Mouse (Mus musculus) forebrain, postnatal 0 days (tissue): ENCODE measurements around the gene Abhd2. TPM values are rescaled to one million over a fixed set of nuclear protein-coding genes. Genes with fewer than 3 reads are reported as not detected.
A peak's percentile ranks its signal among the peaks of the same experiment; 100 is the strongest.

Experiments used
- ATAC-seq: fragments of 200-750 bp; cut with Nextera tagmentation; 2 replicates; pipeline ENCODE4 v1.8.0; 2017; ENCODE audit warnings: mild to moderate bottlenecking, moderate library complexity
- DNase-seq: peaks from one replicate; pipeline ENCODE4 v3.0.0-alpha.2; 2015
- H3K27ac ChIP-seq: fragments of 300-500 bp; sonication (generic); 2 replicates; pipeline ENCODE4 v1.5.1; 2014; ENCODE audit warnings: low read depth, mild to moderate bottlenecking, antibody characterized with exemption, low read length, moderate library complexity, mixed read lengths
- H3K27me3 ChIP-seq: fragments of 300-500 bp; sonication (generic); 2 replicates; pipeline ENCODE4 v1.6.1; 2014; ENCODE audit warnings: mild to moderate bottlenecking, low read length, mixed read lengths; ENCODE audit not compliant: insufficient read depth
- H3K36me3 ChIP-seq: fragments of 300-500 bp; sonication (generic); 2 replicates; pipeline ENCODE4 v1.6.1; 2014; ENCODE audit warnings: mild to moderate bottlenecking, moderate library complexity; ENCODE audit not compliant: insufficient read depth
- H3K4me1 ChIP-seq: fragments of 300-500 bp; sonication (generic); 2 replicates; pipeline ENCODE4 v1.6.1; 2014; ENCODE audit warnings: antibody characterized with exemption; ENCODE audit not compliant: insufficient read depth
- H3K4me2 ChIP-seq: fragments of 300-500 bp; sonication (generic); 2 replicates; pipeline ENCODE4 v1.6.1; 2014; ENCODE audit warnings: low read depth, mild to moderate bottlenecking, moderate library complexity
- H3K4me3 ChIP-seq: fragments of 300-500 bp; sonication (generic); 2 replicates; pipeline ENCODE4 v1.5.1; 2014; ENCODE audit warnings: low read depth, low read length, mixed read lengths
- H3K9ac ChIP-seq: fragments of 300-500 bp; sonication (generic); 2 replicates; pipeline ENCODE4 v1.6.1; 2014; ENCODE audit warnings: mild to moderate bottlenecking
- H3K9me3 ChIP-seq: fragments of 300-500 bp; sonication (generic); 2 replicates; pipeline ENCODE4 v1.6.1; 2016; ENCODE audit warnings: low read length
- CTCF ChIP-seq: sonication (generic); IDR thresholded peaks from 2 replicates; pipeline ENCODE4 v1.5.1; 2016; ENCODE audit warnings: antibody characterized with exemption, control low read depth, low read depth
- WGBS: fragments of 180-500 bp; shearing (Covaris S2); extraction: QIAGEN DNeasy Blood & Tissue Kit; methylation state at CpG from one replicate; pipeline ENCODE4 v1.1.7; 2014; 5-methylcytosine and 5-hydroxymethylcytosine counted together
- polyA plus RNA-seq: library from polyadenylated mRNA; unstranded; fragments of >200 nt; fragmentation: Nextera tagmentation; extraction: Ambion mirVana; gene quantifications from 2 replicates; pipeline ENCODE4 v1.2.1, GENCODE M21; 2015
- total RNA-seq: library from RNA; depleted of rRNA; stranded (reverse); fragments of >200 nt; gene quantifications from 2 replicates; pipeline ENCODE4 v1.2.3, GENCODE M21; 2014

Gene Abhd2
- total and polyA plus RNA-seq, 2 experiments from 2014 or later, result 26.0 to 88.0 TPM

DNA sequence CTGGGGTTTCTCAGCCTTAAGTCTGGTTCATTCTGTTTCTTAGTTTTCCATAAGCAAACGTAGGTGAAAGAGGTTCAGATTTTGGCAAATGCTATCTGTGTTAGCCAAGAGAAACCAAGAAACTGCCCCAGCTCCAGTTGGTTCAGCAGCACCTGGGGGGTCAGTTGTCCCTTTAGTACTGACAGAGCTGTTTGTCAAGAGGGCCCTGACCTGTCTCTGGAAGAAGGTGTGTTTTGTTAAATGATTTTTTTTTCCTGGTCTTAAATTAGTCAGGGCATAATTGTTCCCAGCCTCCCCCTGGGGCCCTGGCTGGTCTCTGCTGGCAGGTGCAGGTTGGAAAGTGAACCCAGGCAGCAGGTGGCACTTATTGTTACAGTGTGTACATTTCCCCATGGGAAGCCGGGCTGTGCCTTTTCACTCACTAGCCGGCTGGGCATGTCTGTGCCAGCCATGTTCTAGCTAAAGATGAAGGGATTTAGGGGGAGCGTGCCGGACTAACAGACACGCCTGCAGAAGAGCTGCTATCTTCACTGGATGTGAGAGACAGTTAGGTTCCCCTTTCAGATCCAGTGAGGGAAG lies 30.3 kb downstream of the Abhd2 start:
- no peak overlapping the region for H3K27ac ChIP-seq
- no peak overlapping the region for H3K4me3 ChIP-seq
- no peak for DNase-seq
- 65% methylated on average over 6 of the region's 6 CpGs for WGBS
- H3K4me1 ChIP-seq, result 0 out of 2 replicates have a peak, but pooled peaks cover 4% of the 10 kb centered on the region
- no peak overlapping the region for H3K4me2 ChIP-seq
- no peaks in the 10 kb centered on the region for H3K27me3 ChIP-seq
- ATAC-seq, result no peak
- H3K9me3 ChIP-seq, result no peaks in the 10 kb centered on the region
- no peak overlapping the region for H3K9ac ChIP-seq
- peaks cover 8% of the 10 kb centered on the region for H3K36me3 ChIP-seq
- TF ChIP-seq CTCF, result no peak

GRCm38 (mm10) chr7:79308455-79309030 lies 35.5 kb downstream of the Abhd2 start:
- no peaks in the 10 kb centered on the region for H3K9me3 ChIP-seq
- TF ChIP-seq CTCF, result no peak
- no peak overlapping the region for H3K4me2 ChIP-seq
- DNase-seq (no peak), ATAC-seq (no peak)
- H3K27me3 ChIP-seq, result no peaks in the 10 kb centered on the region
- peaks cover 15% of the 10 kb centered on the region for H3K4me1 ChIP-seq
- H3K36me3 ChIP-seq, result no peaks in the 10 kb centered on the region
- 60% methylated on average over 8 of the region's 8 CpGs for WGBS
- no peak overlapping the region for H3K4me3 ChIP-seq
- no peak overlapping the region; the same call in 1 of the 2 replicates for H3K27ac ChIP-seq
- no peak overlapping the region for H3K9ac ChIP-seq

DNA sequence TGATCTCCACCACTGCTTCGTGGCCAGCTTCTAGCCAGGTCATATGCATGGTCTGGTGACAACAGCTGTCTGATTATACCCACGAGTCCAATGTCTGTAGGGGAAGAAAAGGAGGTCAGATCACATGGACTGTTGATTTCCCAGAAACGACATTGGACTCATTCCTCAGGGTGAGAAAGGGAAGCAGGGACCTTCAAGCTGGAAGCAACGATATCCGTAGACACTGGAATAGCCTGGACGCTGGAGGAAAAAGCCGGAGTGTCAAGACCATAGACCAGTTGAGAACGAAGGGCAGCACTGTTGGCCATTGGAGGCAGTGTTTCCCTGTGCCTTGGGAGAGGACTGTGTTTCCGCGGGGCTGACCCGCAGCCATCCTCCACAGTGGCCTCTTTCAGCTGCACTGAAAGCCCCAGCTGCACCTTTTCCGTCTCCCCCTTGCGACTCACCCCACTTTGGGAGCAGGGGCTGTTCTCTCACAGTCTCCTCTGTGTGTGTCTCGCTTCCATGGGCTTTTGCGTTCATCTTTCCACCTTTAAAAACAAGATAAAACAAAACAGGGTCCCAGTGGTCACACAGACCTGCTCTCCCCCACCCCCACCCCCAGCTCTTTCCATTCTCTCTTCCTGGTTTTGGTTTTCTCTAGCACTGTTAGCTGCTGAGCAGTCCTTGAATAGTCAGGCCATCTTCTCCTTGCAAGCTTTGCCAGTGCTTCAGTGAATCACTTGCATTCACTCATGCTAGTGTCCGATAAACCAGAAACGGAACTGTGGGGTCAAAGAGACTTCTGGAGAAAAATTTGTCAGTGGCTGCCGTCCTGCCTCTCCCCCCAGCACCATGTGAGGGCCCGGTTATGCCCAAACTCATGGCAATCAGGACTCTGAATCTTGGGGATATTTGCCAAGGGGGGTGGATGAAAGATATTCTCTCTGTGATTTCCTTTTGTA lies 36.5 kb downstream of the Abhd2 start:
- no peak overlapping the region for H3K4me2 ChIP-seq
- peak; percentile 40 for TF ChIP-seq CTCF
- H3K27ac ChIP-seq, result peak overlapping the region; percentile 62

GRCm38 (mm10) chr7:79310191-79310555 lies 37.2 kb downstream of the Abhd2 start:
- peaks cover 15% of the 10 kb centered on the region for H3K4me1 ChIP-seq
- DNase-seq, result no peak
- H3K9me3 ChIP-seq, result no peaks in the 10 kb centered on the region
- no peaks in the 10 kb centered on the region for H3K27me3 ChIP-seq
- no peak overlapping the region for H3K4me2 ChIP-seq
- TF ChIP-seq CTCF, result no peak
- H3K9ac ChIP-seq, result no peak overlapping the region
- 18% methylated on average over 1 of the region's 1 CpGs for WGBS
- no peaks in the 10 kb centered on the region for H3K36me3 ChIP-seq
- H3K27ac ChIP-seq, result no peak overlapping the region; the same call in 1 of the 2 replicates
- ATAC-seq, result no peak
- H3K4me3 ChIP-seq, result no peak overlapping the region

More for the DNA sequence above, 36.5 kb downstream of the Abhd2 start:
- peak; percentile 50 for ATAC-seq
- Histone ChIP-seq H3K9ac (no peak overlapping the region), H3K4me3 (no peak overlapping the region), H3K9me3 (no peaks in the 10 kb centered on the region), H3K4me1 (peaks cover 15% of the 10 kb centered on the region), H3K36me3 (no peaks in the 10 kb centered on the region), H3K27me3 (no peaks in the 10 kb centered on the region)
- WGBS, result 43% methylated on average over 19 of the region's 19 CpGs
- DNase-seq, result no peak

GRCm38 (mm10) chr7:79311420-79311988 lies 38.5 kb downstream of the Abhd2 start:
- H3K27me3 ChIP-seq, result no peaks in the 10 kb centered on the region
- DNase-seq (no peak), ATAC-seq (no peak)
- no peak for TF ChIP-seq CTCF
- 88% methylated on average over 5 of the region's 5 CpGs for WGBS
- no peak overlapping the region for H3K9ac ChIP-seq
- peak overlapping the region; percentile 40 for H3K27ac ChIP-seq
- no peaks in the 10 kb centered on the region for H3K9me3 ChIP-seq
- no peak overlapping the region for H3K4me2 ChIP-seq
- peaks cover 15% of the 10 kb centered on the region for H3K4me1 ChIP-seq
- no peak overlapping the region for H3K4me3 ChIP-seq
- no peaks in the 10 kb centered on the region for H3K36me3 ChIP-seq

DNA sequence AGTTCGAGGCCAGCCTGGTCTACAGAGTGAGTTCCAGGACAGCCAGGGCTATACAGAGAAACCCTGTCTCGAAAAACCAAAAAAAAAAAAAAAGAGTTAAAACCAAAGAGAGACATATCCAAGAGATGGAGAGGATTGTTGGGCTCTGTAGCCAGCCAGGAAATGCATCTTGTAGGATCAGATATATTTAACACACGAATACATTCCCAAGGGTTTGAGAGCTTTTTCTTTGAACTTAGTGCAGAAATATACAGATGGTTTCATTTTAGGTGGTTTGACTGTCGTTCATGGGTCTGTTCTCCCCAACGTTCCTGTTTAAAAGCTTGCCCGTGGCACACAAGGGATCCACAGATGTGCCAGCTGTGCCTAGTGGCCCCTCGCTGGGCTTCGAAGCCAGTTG lies 39.2 kb downstream of the Abhd2 start:
- no peak for DNase-seq
- Histone ChIP-seq H3K4me3 (no peak overlapping the region), H3K27ac (peak overlapping the region; percentile 73), H3K9ac (no peak overlapping the region), H3K4me2 (no peak overlapping the region), H3K27me3 (no peaks in the 10 kb centered on the region), H3K36me3 (no peaks in the 10 kb centered on the region), H3K9me3 (no peaks in the 10 kb centered on the region), H3K4me1 (peaks cover 15% of the 10 kb centered on the region)
- no peak for ATAC-seq
- WGBS, result 61% methylated on average over 8 of the region's 8 CpGs
- no peak for TF ChIP-seq CTCF
